Mouse (Mus musculus) heart, embryonic 14.5 days (tissue): ENCODE measurements at regions not wholly inside any gene's neighbourhood (a gene's known extent, or its start where the extent isn't known, plus 50 kb on each side); places are given as distances from the start of the nearest gene placed in this dataset.

Experiments
- ATAC-seq: fragments of 200-750 bp; cut with Nextera tagmentation; 2 replicates; pipeline ENCODE4 v1.8.0; 2017; ENCODE audit warnings: low read depth, moderate TSS enrichment; ENCODE audit not compliant: insufficient number of reproducible peaks, insufficient read depth, low FRiP score
- H3K27ac ChIP-seq, 2 experiments: fragments of 200-500 bp in 1 of 2; fragments of 300-500 bp in 1 of 2; sonication (generic) in 1 of 2; replicated peaks in 1 of 2; 2 replicates each; pipeline ENCODE4 v1.5.1; 2012 to 2014; ENCODE audit warnings: low read depth in 2 of 2, low read length in 2 of 2, control low read depth in 1 of 2, mild to moderate bottlenecking in 1 of 2, mixed read lengths in 1 of 2; ENCODE audit not compliant: control insufficient read depth in 1 of 2, insufficient read depth in 1 of 2
- H3K27me3 ChIP-seq: fragments of 300-500 bp; sonication (generic); 2 replicates; pipeline ENCODE4 v1.6.1; 2014; ENCODE audit warnings: mild to moderate bottlenecking, low read length, control low read depth; ENCODE audit not compliant: control insufficient read depth, insufficient read depth
- H3K36me3 ChIP-seq: fragments of 300-500 bp; sonication (generic); 2 replicates; pipeline ENCODE4 v1.6.1; 2014; ENCODE audit warnings: mild to moderate bottlenecking, control low read depth, low read length, mixed read lengths; ENCODE audit not compliant: control insufficient read depth, insufficient read depth
- H3K4me1 ChIP-seq, 2 experiments: fragments of 200-500 bp in 1 of 2; fragments of 300-500 bp in 1 of 2; sonication (generic) in 1 of 2; 2 replicates each; pipeline ENCODE4 v1.6.1; 2012 to 2014; ENCODE audit warnings: low read length in 2 of 2, control low read depth in 1 of 2, mixed read lengths in 1 of 2; ENCODE audit not compliant: control insufficient read depth in 2 of 2, insufficient read depth in 2 of 2
- H3K4me2 ChIP-seq: fragments of 300-500 bp; sonication (generic); 2 replicates; pipeline ENCODE4 v1.6.1; 2014; ENCODE audit warnings: mild to moderate bottlenecking, low read length
- H3K4me3 ChIP-seq, 2 experiments: fragments of 200-500 bp in 1 of 2; fragments of 300-500 bp in 1 of 2; sonication (generic) in 1 of 2; 2 replicates each; pipeline ENCODE4 v1.5.1; 2012 to 2014; ENCODE audit warnings: low read length in 2 of 2, mild to moderate bottlenecking in 2 of 2, control low read depth in 1 of 2, low read depth in 1 of 2, moderate library complexity in 1 of 2; ENCODE audit not compliant: control insufficient read depth in 1 of 2, insufficient read depth in 1 of 2
- H3K9ac ChIP-seq: fragments of 300-500 bp; sonication (generic); 2 replicates; pipeline ENCODE4 v1.6.1; 2014; ENCODE audit warnings: mild to moderate bottlenecking, low read length
- H3K9me3 ChIP-seq: fragments of 300-500 bp; sonication (generic); 2 replicates; pipeline ENCODE4 v1.6.1; 2016; ENCODE audit warnings: low read length, control low read depth; ENCODE audit not compliant: control insufficient read depth
- WGBS: fragments of 180-500 bp; shearing (Covaris S2); extraction: QIAGEN DNeasy Blood & Tissue Kit; methylation state at CpG from one replicate; pipeline ENCODE4 v1.1.7; 2014; 5-methylcytosine and 5-hydroxymethylcytosine counted together

DNA sequence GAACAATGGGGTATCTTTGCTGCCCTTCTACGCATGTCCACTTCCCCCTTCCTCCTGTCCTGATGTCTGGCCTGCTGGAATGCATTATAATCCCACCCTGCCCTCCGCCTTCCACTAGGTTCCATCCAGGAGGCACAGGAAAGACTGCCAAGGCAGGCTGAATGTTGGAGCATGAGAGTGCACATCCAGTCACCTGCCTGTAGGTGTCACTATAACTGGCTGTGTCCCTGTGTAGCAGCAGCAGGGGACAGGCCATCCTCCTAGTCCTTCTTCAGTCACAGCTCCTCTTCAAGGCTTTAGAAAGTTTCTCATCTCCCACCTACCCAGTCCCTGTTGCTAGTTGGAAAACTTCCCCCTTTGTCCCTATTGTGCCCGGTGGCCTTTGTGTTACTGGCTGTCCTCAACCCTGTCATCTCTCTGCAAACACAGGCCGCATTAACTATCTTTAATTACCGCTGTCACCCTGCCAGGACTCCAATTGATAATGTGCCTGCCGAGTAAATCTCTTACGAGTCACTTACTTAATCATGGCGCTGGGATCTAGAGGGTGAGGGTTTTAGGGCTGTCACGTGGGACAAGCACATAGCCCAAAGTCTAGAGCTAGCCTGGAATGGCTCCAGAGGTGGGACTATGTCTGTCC lies 355.2 kb upstream of the Fam19a5 start:
- no peaks in the 10 kb centered on the region for H3K9me3 ChIP-seq

DNA sequence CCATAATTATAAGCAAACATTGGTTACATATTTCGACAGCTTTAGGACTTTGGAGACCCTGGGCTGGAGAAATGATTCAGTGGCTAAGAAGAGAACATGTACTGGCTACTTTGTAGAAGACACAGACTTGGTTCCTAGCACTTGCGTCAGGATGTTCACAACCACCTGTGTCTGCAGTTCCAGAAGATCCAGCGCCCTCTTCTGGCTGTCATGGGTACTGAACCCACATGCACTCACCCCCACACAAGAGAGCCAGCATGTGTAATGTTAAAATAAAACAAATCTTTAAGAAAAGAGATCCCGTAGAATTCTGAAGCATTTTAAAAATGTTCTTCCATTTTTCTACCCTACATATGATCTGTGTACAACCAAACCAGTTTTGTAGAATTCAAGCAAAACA lies 352.2 kb upstream of the Fam19a5 start:
- no peak overlapping the region for H3K9ac ChIP-seq
- H3K4me2 ChIP-seq, result no peak overlapping the region
- no peaks in the 10 kb centered on the region for H3K36me3 ChIP-seq
- no peak overlapping the region for H3K27ac ChIP-seq
- ATAC-seq, result no peak
- H3K4me1 ChIP-seq, result no peaks in the 10 kb centered on the region
- no peak overlapping the region for H3K4me3 ChIP-seq
- no peaks in the 10 kb centered on the region for H3K27me3 ChIP-seq
- WGBS, result 64% methylated on average over 4 of the region's 4 CpGs
- H3K9me3 ChIP-seq, result no peaks in the 10 kb centered on the region

More for the DNA sequence above, 355.2 kb upstream of the Fam19a5 start:
- Histone ChIP-seq H3K4me3 (no peak overlapping the region), H3K36me3 (no peaks in the 10 kb centered on the region), H3K4me1 (no peaks in the 10 kb centered on the region), H3K4me2 (no peak overlapping the region), H3K27me3 (no peaks in the 10 kb centered on the region), H3K9ac (no peak overlapping the region), H3K27ac (no peak overlapping the region)
- no peak for ATAC-seq
- 63% methylated on average over 9 of the region's 9 CpGs for WGBS

DNA sequence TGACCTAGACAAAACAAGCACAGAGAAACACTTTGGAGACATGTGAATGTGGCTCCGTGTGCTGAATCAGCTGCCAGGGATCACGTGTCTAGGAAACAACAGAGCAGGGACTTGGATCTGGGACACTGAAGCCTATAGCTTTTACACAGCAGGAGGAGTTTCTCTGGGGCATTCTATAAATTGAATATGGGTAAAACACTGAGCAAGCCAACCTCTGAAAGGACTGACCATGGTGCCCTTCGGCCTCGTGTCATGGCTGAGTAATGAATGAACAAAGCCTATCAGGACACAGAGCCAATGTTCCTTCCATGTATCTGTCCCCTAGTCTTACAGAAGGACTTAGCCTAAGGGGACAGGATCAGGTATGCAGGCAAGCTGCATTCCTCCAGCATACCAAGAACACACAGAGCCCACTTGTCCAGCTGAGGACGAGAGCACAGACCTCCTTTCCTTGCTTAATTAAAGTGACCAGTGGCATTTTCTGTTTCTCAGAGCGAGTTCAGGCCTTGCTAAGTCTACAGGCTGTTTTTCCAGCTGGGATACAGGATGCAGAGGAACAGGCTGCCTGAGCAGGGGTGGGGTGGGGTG lies 347.7 kb upstream of the Fam19a5 start:
- WGBS, result 67% methylated on average over 6 of the region's 6 CpGs
- Histone ChIP-seq H3K27me3 (no peaks in the 10 kb centered on the region), H3K4me2 (no peak overlapping the region), H3K4me1 (no peaks in the 10 kb centered on the region), H3K9ac (no peak overlapping the region), H3K36me3 (no peaks in the 10 kb centered on the region), H3K27ac (no peak overlapping the region), H3K4me3 (no peak overlapping the region), H3K9me3 (no peaks in the 10 kb centered on the region)
- ATAC-seq, result no peak

DNA sequence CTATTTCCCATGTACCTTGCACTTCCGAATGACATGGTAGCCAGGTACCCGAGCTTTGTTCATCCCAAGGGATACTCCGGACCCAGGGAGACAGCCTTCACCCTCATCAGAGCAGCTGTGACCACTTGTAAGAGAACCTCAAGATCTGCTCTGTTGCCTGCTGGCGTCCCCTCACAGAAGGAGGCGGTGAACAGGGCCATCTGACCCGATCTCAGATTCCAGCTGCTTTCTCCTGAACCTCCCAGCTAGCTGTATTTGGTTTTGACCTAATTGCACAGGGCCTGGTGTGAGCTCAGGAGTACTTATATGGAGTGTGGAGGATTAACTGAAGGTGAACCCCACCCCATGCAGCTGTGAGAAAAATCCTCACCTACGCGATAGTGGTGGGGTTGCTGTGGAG lies 344.5 kb upstream of the Fam19a5 start:
- H3K9me3 ChIP-seq, result no peaks in the 10 kb centered on the region
- H3K27ac ChIP-seq, result no peak overlapping the region
- H3K4me3 ChIP-seq, result no peak overlapping the region
- H3K27me3 ChIP-seq, result no peaks in the 10 kb centered on the region
- H3K36me3 ChIP-seq, result no peaks in the 10 kb centered on the region
- ATAC-seq, result no peak
- WGBS, result 78% methylated on average over 8 of the region's 8 CpGs
- no peak overlapping the region for H3K9ac ChIP-seq
- no peaks in the 10 kb centered on the region for H3K4me1 ChIP-seq
- no peak overlapping the region for H3K4me2 ChIP-seq

DNA sequence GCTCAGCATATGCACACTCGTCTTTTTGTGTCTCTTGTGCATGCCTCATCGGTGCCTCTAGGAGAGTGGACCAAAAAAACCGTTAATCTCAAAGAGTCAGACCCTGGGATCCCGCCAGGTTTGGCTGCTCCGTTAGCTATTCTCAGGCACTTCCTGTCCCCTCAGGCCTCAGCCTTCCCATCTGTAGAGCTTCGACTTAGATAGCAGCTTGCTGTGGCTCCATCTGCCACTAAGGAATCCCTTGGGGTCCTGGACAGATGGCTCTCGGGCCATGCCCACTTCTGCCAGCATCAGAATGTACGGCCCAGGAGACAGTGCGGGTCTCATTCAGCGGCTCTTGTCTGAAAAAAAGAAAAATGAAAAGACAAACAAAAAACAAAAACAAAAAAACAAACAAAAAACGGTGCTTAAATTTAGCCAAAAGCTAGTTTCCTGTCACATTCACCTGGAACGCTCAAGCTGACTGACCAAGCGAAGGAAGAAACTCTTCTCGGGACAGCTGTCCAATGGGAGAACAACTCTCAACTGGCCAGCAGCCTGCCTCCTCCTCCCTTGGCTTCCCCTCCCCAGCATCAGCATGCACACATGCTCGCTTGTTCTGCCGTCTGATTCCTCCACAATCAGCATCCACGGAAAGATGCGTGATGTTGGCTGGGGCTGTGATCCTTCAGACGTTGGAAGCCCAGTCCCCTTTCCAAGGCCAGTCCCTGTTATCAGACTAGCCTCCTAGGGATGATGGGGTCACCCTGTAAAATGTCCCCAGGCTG lies 343.6 kb upstream of the Fam19a5 start:
- ATAC-seq, result no peak
- H3K4me3 ChIP-seq, result no peak overlapping the region
- H3K36me3 ChIP-seq, result no peaks in the 10 kb centered on the region
- WGBS, result 59% methylated on average over 19 of the region's 19 CpGs
- no peaks in the 10 kb centered on the region for H3K9me3 ChIP-seq
- no peaks in the 10 kb centered on the region for H3K4me1 ChIP-seq
- no peak overlapping the region for H3K9ac ChIP-seq
- H3K4me2 ChIP-seq, result no peak overlapping the region
- H3K27ac ChIP-seq, result no peak overlapping the region
- H3K27me3 ChIP-seq, result no peaks in the 10 kb centered on the region

DNA sequence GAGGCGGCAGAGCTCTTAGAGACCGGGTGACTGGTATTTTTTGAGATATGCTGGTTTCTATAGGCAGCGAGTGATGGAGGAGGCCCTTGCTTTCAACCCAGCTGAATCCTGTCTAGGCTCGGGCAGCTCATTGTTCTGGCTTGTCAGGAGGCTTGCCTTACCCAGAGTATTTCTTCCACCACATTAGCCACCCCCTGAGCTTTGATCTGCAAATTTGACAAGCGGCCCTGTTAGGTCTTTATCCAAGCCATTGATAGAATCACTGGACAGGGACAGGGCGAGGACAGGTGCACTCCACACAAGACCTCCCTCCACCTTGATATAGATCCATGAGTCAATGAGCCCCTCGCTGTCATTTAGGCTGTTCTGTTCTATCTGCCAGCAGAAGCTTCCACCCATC lies 343.0 kb upstream of the Fam19a5 start:
- Histone ChIP-seq H3K4me1 (no peaks in the 10 kb centered on the region), H3K4me2 (no peak overlapping the region), H3K9ac (no peak overlapping the region), H3K4me3 (no peak overlapping the region), H3K36me3 (no peaks in the 10 kb centered on the region), H3K27me3 (no peaks in the 10 kb centered on the region), H3K27ac (no peak overlapping the region), H3K9me3 (no peaks in the 10 kb centered on the region)
- no peak for ATAC-seq
- WGBS, result 36% methylated on average over 7 of the region's 7 CpGs

DNA sequence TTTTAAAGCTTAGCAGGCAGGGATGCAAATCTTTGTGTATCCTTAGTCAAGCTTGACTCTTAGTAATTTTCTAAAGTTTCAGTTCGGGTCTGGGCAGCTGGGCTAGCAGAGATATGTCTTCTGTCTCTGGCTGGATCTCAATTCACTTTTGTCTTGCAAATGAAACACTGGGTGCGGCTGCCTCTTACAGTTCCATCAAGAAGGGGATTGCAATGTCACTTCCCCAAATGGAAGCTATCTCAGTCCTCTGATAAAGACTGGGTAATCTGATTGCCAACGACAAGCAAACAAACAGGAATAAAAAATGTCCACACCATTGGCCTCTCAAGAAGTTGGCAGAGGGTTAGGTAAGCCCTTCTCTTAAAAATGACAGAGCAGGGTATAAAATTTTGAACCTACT lies 314.1 kb upstream of the Fam19a5 start:
- 43% methylated on average over 3 of the region's 3 CpGs for WGBS
- Histone ChIP-seq H3K27ac (no peak overlapping the region), H3K4me2 (no peak overlapping the region), H3K9ac (no peak overlapping the region), H3K4me1 (no peaks in the 10 kb centered on the region), H3K27me3 (no peaks in the 10 kb centered on the region), H3K36me3 (no peaks in the 10 kb centered on the region), H3K4me3 (no peak overlapping the region), H3K9me3 (no peaks in the 10 kb centered on the region)
- no peak for ATAC-seq
